Mouse (Mus musculus) spleen, postnatal 36 days (tissue): ENCODE results near the gene 6430628N08Rik.

Source experiments
- DNase-seq, 2 experiments: peaks; one replicate each; pipeline ENCODE4 v3.0.0; 2022; ENCODE audit warnings: low spot score in 2 of 2, mixed read lengths in 1 of 2

Gene 6430628N08Rik

GRCm38 (mm10) chr4:115939295-115940102, 49.0 kb downstream of the 6430628N08Rik start, which contains the start of gene Dmbx1:
Gene Dmbx1 (minus strand): TSS chr4:115939926.
- no peak for DNase-seq

DNA sequence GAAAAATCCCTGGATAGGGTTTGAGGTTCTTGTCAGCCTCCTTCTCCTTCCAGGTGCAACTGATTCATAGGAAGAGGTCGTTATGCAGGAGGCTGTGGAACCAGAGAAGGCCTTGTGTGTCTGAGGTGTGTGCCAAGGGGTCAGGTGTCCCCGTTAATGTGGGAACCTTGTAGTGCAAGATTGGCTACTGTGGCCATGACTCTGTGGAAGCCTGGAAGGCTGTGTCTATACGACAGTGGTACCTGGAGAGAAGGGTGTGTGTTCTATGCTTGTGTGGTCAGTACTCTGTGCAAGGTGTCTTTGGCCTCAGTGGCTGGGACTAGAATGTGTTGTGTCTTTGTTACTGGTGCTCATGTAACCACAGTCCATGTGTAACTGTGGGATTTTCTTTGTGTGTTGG, 50.2 kb downstream of the 6430628N08Rik start:
- no peak for DNase-seq

DNA sequence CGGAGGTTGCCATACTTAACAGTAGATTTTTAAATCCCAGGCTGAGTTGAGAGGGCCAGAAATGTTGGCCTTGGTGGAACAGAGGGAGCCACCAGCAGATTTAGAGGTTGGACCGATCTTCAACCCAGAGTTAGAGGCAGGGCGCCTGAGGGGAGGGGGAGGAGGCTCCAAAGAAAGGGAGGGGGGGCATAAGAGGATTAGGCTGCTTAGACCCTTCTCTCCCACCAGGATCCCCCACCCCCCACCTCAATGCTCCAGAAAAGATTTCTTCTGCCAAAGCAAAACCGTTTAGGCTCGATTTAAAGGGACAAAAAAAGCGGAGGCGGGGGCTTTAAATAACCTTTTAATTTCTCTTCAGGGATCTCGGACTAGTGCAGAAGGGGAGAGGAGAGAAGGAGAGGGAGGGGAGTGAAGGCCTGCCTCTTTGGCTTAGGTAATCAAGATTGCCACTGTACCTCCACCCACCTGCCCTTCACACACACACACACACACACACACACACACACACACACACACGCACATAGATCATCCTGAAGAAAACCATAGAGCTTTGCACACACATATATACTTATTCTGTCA, 50.9 kb downstream of the 6430628N08Rik start:
- no peak for DNase-seq

- no peak for DNase-seq
These were observed 53.3 kb downstream of the 6430628N08Rik start for GRCm38 (mm10) chr4:115943669-115944314.
